Mouse (Mus musculus): Measurements from ENCODE around the gene Camta1. TPM values are rescaled to one million over a fixed set of nuclear protein-coding genes. Genes with fewer than 3 reads are reported as not detected.

Gene Camta1
- total RNA-seq, 2 experiments from 2014 or later: 193 to 222 TPM

GRCm38 (mm10) chr4:151164309-151164708 lies 697.4 kb downstream of the Camta1 start:
- DNase-seq (ENCODE audit: low spot score in 2 of 2): no peak
- intact Hi-C loops (cut with DNase I): no loop called here

DNA sequence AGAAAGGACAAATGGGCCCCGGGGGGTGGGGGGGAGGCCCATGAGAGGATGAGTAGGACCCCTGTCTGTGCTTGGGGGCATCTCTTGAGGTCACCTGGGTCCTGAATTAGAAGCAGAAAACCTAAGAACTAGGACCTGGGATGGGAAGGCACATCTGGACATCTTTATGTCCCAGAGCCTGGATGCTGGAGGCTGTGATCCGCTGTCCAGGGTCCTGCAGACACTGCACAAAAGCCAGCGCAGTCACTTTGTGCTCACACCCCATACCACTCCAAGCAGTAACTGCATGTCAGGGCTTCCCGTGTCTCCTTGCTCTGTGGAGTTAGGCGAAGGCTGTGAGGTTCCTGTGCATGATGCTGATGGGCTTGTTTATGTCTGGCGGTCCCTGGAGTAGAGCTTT lies 699.8 kb downstream of the Camta1 start:
- DNase-seq (ENCODE audit: low spot score in 2 of 2): no peak
- intact Hi-C loops (cut with DNase I): no loop called here

DNA sequence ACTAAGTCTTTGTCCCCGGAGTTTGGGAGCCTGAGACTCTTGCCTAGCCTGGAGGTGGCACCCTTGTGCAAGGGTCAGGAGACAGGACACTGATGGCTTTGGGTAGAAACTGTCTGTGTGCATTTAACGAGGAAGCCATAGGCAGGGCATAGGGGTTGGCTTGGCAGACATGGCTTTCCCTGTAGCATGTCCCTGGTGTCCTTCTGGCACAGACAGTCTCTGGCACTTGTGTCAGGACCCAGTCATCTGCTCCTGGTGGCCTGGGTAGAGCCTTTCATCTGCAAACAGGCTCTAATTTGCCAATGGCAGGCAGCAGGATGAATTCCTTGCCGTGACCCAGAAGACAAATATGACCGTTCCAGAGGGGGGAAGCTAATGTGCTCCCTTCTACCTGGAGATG lies 700.7 kb downstream of the Camta1 start:
- DNase-seq (ENCODE audit: low spot score in 2 of 2): no peak
- intact Hi-C loops (cut with DNase I): no loop called here

DNA sequence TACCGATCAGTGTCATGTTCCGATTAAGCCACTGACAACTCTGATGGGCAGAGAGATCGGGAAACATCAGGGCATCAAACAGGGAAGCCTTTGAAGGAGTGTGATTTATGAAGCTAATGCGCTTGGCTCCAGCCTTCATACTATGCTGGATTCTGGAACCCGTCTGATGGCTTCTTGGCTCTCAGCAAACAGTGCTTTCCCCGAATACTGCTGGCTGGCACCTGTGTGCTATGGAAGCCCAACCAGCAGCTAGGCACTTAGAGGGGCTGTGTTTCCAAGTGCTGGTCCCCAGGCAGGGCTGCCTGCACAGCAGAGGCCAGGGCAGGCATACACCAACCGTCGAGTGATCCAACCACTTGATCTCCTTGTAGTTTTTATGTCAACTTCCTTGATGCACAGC lies 701.2 kb downstream of the Camta1 start:
- DNase-seq (ENCODE audit: low spot score in 2 of 2): no peak
- intact Hi-C loops (cut with DNase I): no loop called here

DNA sequence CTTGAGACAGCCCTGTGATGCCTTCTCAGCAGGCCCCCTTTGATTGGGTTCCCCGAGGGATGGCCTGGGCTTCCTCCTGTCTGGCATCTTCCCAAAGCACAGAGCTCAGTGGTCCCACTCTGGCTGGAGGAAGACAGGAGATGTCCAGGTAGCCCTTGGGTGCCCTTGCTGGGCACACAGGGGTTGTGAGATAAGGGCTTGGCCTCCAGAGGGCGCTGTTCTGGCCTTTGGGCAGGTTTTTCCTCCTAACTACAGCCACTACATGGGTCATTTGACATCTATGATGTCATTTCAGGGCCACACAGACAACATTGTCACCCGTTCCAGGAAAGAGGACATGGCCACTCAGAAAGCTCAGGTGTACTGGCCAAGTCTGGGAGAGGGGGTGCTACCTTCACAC lies 703.4 kb downstream of the Camta1 start:
- no peak for DNase-seq (ENCODE audit: low spot score in 2 of 2)
- intact Hi-C loops (cut with DNase I): loop anchor here (5.0 kb wide), 4 partner anchors 84 to 764 kb away; no protein-coding TSS in a partner anchor

- intact Hi-C loops (cut with DNase I): loop anchor here (5.0 kb wide), 4 partner anchors 85 to 765 kb away; no protein-coding TSS in a partner anchor
- DNase-seq (ENCODE audit: low spot score in 2 of 2): peak; percentile 88
These were observed 704.8 kb downstream of the Camta1 start for GRCm38 (mm10) chr4:151156904-151157303.

- no peak for DNase-seq (ENCODE audit: low spot score in 2 of 2)
- intact Hi-C loops (cut with DNase I): loop anchor here (5.0 kb wide), 4 partner anchors 87 to 767 kb away; no protein-coding TSS in a partner anchor
These were observed 706.1 kb downstream of the Camta1 start for GRCm38 (mm10) chr4:151155587-151155986.

DNA sequence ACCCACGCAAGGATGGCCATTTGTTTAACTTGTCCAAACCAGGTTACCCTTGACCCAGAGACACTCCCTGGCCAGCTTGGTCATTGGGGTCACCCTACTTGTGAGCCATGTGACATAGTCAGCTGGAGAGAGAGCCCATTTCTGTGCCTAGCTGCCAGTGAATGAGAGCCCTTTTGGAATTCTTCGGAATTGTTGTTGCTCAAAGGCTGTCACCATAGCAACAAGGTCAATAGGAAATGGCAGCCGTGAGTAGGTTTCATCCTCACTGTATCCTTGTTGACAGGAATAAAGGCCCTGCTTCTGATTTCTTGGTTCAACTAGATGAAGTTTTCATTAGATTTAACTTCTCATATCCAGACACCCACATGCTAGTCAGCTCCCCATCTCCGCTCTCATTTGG lies 707.4 kb downstream of the Camta1 start:
- no peak for DNase-seq (ENCODE audit: low spot score in 2 of 2)
- intact Hi-C loops (cut with DNase I): no loop called here

- intact Hi-C loops (cut with DNase I): no loop called here
- no peak for DNase-seq (ENCODE audit: low spot score in 2 of 2)
These were observed 709.7 kb downstream of the Camta1 start for GRCm38 (mm10) chr4:151152010-151152409.

GRCm38 (mm10) chr4:151150842-151151241 lies 710.8 kb downstream of the Camta1 start:
- intact Hi-C loops (cut with DNase I): no loop called here
- DNase-seq (ENCODE audit: low spot score in 2 of 2): peak in 1 of 2 experiments; percentile 65

DNA sequence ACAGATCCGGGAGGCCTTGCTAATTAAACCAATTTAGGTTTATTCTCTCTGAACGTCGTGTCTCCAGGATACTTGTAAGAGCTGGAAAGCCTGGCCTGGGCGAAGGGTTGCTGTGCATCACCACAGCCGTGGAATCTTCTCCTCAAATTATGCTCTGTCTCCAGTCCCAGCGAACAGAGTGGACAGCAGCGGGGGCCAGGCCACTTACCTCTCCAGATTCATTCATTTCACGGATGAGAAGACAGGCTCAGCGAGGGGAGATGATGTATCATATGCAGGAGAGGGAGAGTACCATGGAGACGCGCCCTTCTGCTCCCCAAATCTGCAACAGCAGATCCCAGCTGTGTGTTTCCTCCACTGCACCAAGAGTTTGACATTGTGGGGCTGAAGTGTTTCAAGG lies 711.6 kb downstream of the Camta1 start:
- DNase-seq (ENCODE audit: low spot score in 2 of 2): no peak
- intact Hi-C loops (cut with DNase I): no loop called here

DNA sequence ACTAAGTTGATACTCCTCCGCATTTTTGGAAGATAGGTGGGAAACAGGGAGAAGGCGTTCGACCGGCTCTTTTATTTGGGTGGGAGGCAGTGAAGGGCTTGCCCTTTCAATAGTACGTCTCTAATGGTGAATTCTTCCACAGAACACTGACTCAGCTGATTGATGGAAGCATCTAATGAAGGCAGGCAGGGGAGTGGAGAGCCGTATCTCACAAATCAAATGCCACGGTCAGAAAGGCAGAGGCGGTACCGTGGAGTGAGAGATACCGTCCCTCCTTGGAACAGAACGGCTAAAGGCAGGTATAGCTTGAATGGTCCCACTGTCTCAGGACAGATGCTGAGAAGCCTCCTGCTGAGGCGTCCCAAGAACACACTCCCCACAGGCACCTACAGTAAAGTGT lies 714.1 kb downstream of the Camta1 start:
- intact Hi-C loops (cut with DNase I): no loop called here
- no peak for DNase-seq (ENCODE audit: low spot score in 2 of 2)

DNA sequence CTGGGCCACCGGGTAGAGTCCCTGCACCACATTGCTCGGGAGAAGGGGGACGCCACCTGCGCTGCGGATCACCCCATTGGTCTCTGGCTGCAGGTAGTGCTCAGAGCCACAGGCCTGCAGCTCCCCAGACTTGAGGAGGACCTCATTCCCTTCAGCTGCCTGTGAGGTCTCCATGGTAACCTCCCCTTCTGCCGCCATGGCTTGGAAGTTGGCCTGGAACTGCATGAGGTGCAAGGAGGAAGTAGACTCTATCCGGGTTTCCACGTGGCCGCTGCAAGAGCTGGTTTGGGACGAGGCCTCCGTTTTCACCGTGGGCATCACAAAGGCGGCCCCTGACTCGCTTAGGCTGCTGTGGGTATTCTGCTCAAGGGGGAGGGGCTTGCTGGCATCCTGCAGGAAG lies 717.6 kb downstream of the Camta1 start:
- no peak for DNase-seq (ENCODE audit: low spot score in 2 of 2)
- intact Hi-C loops (cut with DNase I): no loop called here

GRCm38 (mm10) chr4:151141196-151141880 lies 720.3 kb downstream of the Camta1 start:
- DNase-seq (ENCODE audit: low spot score in 2 of 2): peak; percentile 98
- intact Hi-C loops (cut with DNase I): loop anchor here (1.0 kb wide), 1 partner anchor 100 kb away; no protein-coding TSS in a partner anchor

- intact Hi-C loops (cut with DNase I): no loop called here
- DNase-seq (ENCODE audit: low spot score in 2 of 2): peak; percentile 93 to 97
These were observed 721.2 kb downstream of the Camta1 start for GRCm38 (mm10) chr4:151140368-151140982.

GRCm38 (mm10) chr4:151139053-151139840 lies 722.4 kb downstream of the Camta1 start:
- peak; percentile 87 to 89 for DNase-seq (ENCODE audit: low spot score in 2 of 2)
- intact Hi-C loops (cut with DNase I): loop anchor here (1.0 kb wide), 1 partner anchor 66 kb away; no protein-coding TSS in a partner anchor

DNA sequence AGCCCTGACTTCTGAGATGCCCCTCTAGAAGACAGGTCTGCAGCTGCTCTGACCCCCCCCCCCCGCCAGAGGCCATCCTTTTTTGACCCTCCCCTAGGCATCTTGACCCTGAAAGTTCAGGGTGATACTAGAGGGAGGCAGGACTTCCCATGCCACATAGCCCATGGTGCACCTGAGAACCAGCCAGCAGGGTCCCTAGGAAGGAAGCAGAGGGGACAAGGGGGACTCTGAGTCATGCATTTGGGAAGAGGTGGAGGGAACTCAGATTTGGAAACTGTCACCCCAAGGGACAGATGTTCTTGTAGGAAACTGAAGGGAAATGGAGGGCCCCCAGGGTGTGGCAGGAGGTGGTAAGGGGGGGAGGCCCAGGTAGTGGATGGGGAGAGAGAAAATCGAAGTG lies 723.1 kb downstream of the Camta1 start:
- intact Hi-C loops (cut with DNase I): no loop called here
- no peak for DNase-seq (ENCODE audit: low spot score in 2 of 2)

- intact Hi-C loops (cut with DNase I): no loop called here
- DNase-seq (ENCODE audit: low spot score in 2 of 2): peak in 1 of 2 experiments; percentile 47
These were observed 723.5 kb downstream of the Camta1 start for GRCm38 (mm10) chr4:151138135-151138534.

DNA sequence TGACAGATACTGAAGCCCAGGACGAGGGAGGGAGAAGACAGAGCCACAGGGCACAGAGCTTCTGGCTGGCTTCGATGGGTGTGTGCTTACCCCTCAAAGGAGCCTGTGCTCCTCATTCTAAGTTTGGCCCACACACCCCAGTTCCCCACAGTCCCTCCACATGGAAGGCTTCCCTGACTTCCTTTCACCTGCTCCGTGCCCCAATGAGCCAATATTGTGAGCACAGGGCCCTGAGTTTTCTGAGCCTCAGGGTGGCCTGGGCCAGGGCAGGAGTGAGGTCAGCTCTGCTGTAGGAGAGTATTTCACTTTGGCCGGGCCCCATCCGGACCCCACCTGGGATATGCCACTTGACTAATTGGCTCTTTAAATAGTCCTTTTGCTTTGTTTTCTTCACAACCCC lies 724.0 kb downstream of the Camta1 start:
- intact Hi-C loops (cut with DNase I): no loop called here
- no peak for DNase-seq (ENCODE audit: low spot score in 2 of 2)

DNA sequence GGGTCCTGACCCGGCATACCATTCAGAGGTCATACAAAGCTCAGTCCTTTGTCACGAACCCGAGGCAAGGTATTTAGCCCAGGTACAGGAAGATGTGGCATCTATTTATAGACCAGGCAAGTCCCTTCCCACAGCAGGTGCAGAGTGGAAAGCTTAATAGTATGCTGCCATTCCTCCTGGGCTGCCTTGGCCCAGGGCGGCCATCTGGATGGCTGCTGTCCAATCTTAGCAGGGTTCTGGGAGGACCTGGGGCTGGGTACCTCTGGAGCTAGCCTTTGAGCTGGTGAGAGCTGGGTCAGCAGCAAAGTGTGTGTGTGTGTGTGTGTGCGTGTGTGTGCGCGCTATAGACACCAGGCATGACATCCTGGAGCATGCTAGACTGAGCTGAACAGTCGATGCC lies 726.2 kb downstream of the Camta1 start:
- intact Hi-C loops (cut with DNase I): no loop called here
- DNase-seq (ENCODE audit: low spot score in 2 of 2): no peak
